Mouse (Mus musculus): ENCODE results near the gene Alox15. TPM values are rescaled to one million over a fixed set of nuclear protein-coding genes. Genes with fewer than 3 reads are reported as not detected.

Alox15 gene
- 1.4 and 1.8 TPM in 2 replicates for polyA plus RNA-seq (2012; ENCODE audit: low replicate concordance)

DNA sequence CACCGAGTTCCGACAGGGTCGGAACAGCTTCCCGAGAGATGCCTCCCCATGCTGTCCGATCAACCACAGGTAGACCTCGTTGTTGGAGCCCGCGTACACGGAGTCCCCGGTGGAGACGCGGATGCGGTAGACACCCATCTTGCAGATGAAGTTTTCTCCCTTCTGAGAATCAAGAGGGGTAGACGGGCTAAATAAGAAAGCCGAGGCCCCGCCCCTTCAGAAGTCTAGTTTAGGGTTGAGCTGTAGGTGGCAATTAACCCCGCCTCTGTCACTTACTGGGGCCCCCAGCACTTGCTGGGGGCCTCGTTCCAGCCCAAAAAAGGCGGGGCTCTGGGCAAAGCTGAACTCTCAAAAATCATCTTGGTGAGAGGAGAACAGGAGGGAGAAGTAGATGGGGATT is at the start of gene Alox15:
Gene Alox15, minus strand, starts transcription at position 164 of the 400 bp plus-strand sequence.

DNA sequence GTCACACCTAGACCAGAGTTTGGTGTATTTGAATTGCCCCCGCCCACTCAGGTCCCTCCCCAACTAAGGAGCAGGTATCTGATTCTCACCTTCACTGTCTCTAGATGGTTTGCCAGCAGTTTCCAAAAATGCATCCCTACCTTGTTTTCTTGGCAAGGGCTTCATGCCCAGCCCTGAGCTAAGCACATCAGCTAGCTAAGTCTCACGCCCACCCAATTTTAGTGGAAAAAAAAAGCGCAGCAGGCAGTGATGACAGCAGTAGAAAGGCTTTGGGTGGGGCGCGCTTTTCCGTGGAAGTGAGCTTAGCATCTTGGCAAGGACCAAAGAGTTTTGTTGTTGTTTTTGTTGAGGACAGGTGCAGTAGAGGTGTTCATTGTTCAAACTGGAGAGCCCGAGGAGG is 29.3 kb downstream of the Alox15 start, which contains the start of gene Alox12e:
Gene Alox12e, minus strand, starts transcription at position 101 of the 400 bp plus-strand sequence.

Other genes starting within 250 kb of the Alox15 start
- 0.10 TPM in 1 of 2 replicates, not detected in the other for gene Mgl2, start 221.7 kb downstream of the Alox15 start, polyA plus RNA-seq (2012; ENCODE audit: low replicate concordance)
- gene Clec10a, start 195.8 kb downstream of the Alox15 start, polyA plus RNA-seq (2012; ENCODE audit: low replicate concordance), result 1.1 and 2.2 TPM in 2 replicates
- gene Slc16a11, start 139.3 kb downstream of the Alox15 start, polyA plus RNA-seq (2012; ENCODE audit: low replicate concordance), result 0.42 and 1.8 TPM in 2 replicates
- gene Slc16a13, start 131.0 kb downstream of the Alox15 start, polyA plus RNA-seq (2012; ENCODE audit: low replicate concordance), result 4.8 and 6.9 TPM in 2 replicates
- 1.2 and 1.7 TPM in 2 replicates for gene Bcl6b, start 122.2 kb downstream of the Alox15 start, polyA plus RNA-seq (2012; ENCODE audit: low replicate concordance)
- 63.8 and 101 TPM in 2 replicates for gene 0610010K14Rik, start 114.1 kb downstream of the Alox15 start, polyA plus RNA-seq (2012; ENCODE audit: low replicate concordance)
- 2.8 and 4.1 TPM in 2 replicates for gene Gm21988, start 112.2 kb downstream of the Alox15 start, polyA plus RNA-seq (2012; ENCODE audit: low replicate concordance)
- 44.8 and 229 TPM in 2 replicates for gene Rnasek, start 112.2 kb downstream of the Alox15 start, polyA plus RNA-seq (2012; ENCODE audit: low replicate concordance)
- 0.63 and 0.76 TPM in 2 replicates for gene Alox12, start 96.7 kb downstream of the Alox15 start, polyA plus RNA-seq (2012; ENCODE audit: low replicate concordance)
- 0.10 TPM in 1 of 2 replicates, not detected in the other for gene Alox12e, start 29.4 kb downstream of the Alox15 start, polyA plus RNA-seq (2012; ENCODE audit: low replicate concordance)
- gene Pelp1, start 58.0 kb upstream of the Alox15 start, polyA plus RNA-seq (2012; ENCODE audit: low replicate concordance), result 34.5 and 61.0 TPM in 2 replicates
- gene Arrb2, start 80.6 kb upstream of the Alox15 start, polyA plus RNA-seq (2012; ENCODE audit: low replicate concordance), result 412 and 439 TPM in 2 replicates
- 13.9 and 47.2 TPM in 2 replicates for gene Med11, start 99.9 kb upstream of the Alox15 start, polyA plus RNA-seq (2012; ENCODE audit: low replicate concordance)
- 2.2 and 3.7 TPM in 2 replicates for gene Zmynd15, start 107.4 kb upstream of the Alox15 start, polyA plus RNA-seq (2012; ENCODE audit: low replicate concordance)
- 5.5 and 6.1 TPM in 2 replicates for gene Cxcl16, start 108.0 kb upstream of the Alox15 start, polyA plus RNA-seq (2012; ENCODE audit: low replicate concordance)
- 0.40 and 1.2 TPM in 2 replicates for gene Tm4sf5, start 153.2 kb upstream of the Alox15 start, polyA plus RNA-seq (2012; ENCODE audit: low replicate concordance)
- not detected in 2 replicates for gene Vmo1, start 162.6 kb upstream of the Alox15 start, polyA plus RNA-seq (2012; ENCODE audit: low replicate concordance)
- not detected in 2 replicates for gene Gltpd2, start 167.2 kb upstream of the Alox15 start, polyA plus RNA-seq (2012; ENCODE audit: low replicate concordance)
- gene Psmb6, start 173.3 kb upstream of the Alox15 start, polyA plus RNA-seq (2012; ENCODE audit: low replicate concordance), result 57.2 and 129 TPM in 2 replicates
- gene Gm40193, start 180.9 kb upstream of the Alox15 start, polyA plus RNA-seq (2012; ENCODE audit: low replicate concordance), result not detected in 2 replicates
- 2.8 and 4.8 TPM in 2 replicates for gene Pld2, start 188.0 kb upstream of the Alox15 start, polyA plus RNA-seq (2012; ENCODE audit: low replicate concordance)
- 149 and 293 TPM in 2 replicates for gene Mink1, start 210.8 kb upstream of the Alox15 start, polyA plus RNA-seq (2012; ENCODE audit: low replicate concordance)

All from hematopoietic multipotent progenitor cell, adult 10-12 weeks (in vitro differentiated cells).